Mouse (Mus musculus) embryonic stem cell, embryonic (primary cell): ENCODE measurements around the gene Tmem247.

Source experiments
- CTCF ChIA-PET, 4 experiments: fragments of 300-600 bp in 2 of 4; fragments of 350-600 bp in 2 of 4; sonication (Branson Sonifier 250); formaldehyde crosslinking; loops; one replicate each; lab custom pipeline; 2022; ENCODE audit warnings: inconsistent platforms in 2 of 4; lab: Charles Lee
- POLR2A ChIA-PET, 4 experiments: fragments of 300-600 bp in 2 of 4; fragments of 350-600 bp in 2 of 4; sonication (Branson Sonifier 250); formaldehyde crosslinking; loops; one replicate each; lab custom pipeline; 2022; ENCODE audit warnings: antibody characterized with exemption in 4 of 4, inconsistent platforms in 1 of 4; lab: Charles Lee

The Tmem247 gene

DNA sequence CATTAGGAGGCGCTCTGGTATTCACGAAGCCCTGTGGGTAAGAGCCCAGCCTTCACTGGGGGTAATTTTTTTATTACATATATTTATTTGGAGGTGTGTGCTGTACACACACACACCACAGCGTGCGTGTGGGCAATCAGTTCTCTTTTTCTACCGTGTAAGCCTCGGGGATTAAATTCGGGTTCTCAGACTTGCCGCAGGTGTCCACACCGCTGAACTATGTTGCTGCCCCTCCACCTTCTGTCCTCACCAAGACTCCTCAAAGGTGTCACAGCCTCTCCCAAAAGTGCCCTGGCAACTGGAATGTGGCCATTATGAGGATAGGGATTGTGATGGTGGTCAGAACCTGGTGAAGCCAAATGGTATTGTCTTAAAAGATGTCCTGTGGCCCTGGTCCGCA is at the start of gene Tmem247:
Tmem247 (plus strand) TSS at position 301 of the 400 bp plus-strand sequence.
- POLR2A ChIA-PET = no interaction called here

DNA sequence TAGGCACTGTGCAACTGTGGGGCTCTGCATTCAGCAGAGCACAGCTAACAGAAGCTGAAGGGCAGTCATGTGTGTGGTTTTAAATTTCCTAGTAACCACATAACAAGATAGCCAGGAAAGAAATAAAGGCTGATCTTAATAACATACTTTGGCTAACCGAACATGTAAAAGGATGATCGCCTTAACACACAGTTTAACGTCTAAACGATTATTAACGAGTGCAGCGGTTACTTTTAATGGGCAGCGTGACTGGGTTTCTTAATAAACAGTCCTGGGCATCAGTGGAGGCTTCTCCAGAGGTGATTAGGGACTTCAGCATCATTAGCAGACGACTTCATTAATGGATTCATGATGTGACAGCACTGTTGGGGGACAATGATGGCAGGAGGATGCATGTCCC is 46.6 kb upstream of the Tmem247 start:
- CTCF ChIA-PET = no interaction called here
- POLR2A ChIA-PET = no interaction called here

More for the DNA sequence above, at the start of gene Tmem247:
- CTCF ChIA-PET = interaction anchor here in 1 of 4 experiments (1.9 to 2.1 kb wide), 2 partner anchors 11 to 127 kb away, joined by 6 to 12 read pairs; no protein-coding TSS in a partner anchor

DNA sequence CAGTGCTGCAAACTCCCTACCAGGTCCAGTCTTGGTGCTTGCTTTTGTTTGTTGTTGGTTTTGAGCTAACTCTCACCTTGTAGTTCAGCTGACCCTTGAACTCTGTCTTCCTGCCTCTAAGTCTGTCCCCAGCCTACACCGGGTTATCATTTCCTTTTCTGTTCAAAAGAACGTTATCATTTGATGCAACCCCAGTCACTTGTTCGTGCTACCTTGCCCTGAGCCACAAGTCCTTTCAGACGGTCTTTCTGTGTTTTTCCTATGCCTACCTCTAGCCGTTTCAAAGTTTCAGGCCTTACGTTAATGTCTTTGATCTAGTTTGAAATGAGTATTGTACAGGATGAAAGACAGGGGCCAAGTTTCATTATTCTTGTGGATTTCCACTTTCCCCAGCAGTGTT is 44.5 kb upstream of the Tmem247 start:
- ChIA-PET POLR2A (no interaction called here), CTCF (interaction anchor here in 1 of 4 experiments (1.0 kb wide), 1 partner anchor 40 kb away, joined by 3 read pairs; no protein-coding TSS in a partner anchor)

DNA sequence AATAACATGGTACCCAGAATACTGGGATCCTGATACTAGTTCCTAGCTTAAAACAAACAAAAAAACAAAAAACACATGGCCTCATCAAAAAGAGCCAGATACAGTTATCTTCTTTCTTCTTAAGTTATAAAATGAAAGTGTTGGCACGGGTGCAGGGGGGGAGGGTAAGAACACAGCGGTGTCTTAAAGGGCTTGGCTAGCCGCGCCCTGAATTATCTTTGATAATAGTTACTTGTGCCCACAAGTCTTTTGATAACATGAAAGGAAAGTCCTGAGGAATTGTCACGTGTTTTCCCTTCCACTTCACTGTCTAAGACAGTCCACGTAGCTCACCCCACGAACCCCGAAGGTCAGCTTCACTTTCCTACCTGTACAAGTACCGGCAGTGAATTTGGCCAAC is 40.2 kb upstream of the Tmem247 start:
- POLR2A ChIA-PET = interaction anchor here in 1 of 4 experiments (0.5 to 0.6 kb wide), 2 partner anchors 414 to 572 kb away, joined by 3 to 4 read pairs; no protein-coding TSS in a partner anchor
- CTCF ChIA-PET = interaction anchor here in 1 of 4 experiments (0.7 kb wide), 1 partner anchor 321 kb away, joined by 3 read pairs; no protein-coding TSS in a partner anchor

DNA sequence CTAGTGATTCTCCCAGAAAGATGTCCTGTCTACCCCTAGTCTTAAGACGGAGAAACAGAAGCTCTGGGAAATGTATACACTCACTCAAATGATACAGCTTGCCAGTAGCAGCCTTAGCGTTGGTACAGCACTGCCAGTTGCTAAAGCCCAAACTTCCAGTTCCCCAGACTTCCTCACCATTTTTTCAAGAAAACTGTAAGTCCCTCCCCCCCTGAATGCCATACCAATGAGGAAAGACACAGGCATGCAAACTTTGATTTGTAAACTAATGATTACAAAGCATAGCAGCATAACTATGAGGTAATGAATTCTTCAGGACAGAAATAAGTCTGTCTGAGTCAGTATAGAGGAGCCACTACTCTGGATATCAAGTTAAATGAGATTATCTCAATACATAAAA is 39.4 kb upstream of the Tmem247 start:
- POLR2A ChIA-PET = no interaction called here
- CTCF ChIA-PET = interaction anchor here in 1 of 4 experiments (0.7 kb wide), 1 partner anchor 652 kb away, joined by 6 read pairs; no protein-coding TSS in a partner anchor

DNA sequence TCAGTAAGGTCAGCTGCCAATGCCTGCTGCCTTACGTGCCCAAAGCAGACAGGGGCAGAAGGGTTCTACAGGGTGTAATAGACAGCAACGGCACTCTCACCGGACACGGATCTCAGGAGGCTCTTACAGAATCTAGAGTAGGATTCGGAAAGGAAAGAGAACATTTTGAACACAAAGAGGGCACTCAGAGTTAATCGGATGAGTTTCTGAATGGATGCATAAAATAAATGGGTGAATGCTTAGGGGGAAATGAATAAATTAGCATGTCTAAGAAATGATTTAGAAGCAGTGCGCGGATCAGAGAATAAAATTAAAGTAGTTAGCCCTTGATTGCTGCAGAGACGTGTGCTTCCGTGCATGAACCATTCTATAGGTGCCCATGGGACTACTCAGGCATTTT is 37.1 kb upstream of the Tmem247 start:
- POLR2A ChIA-PET = no interaction called here
- CTCF ChIA-PET = no interaction called here

DNA sequence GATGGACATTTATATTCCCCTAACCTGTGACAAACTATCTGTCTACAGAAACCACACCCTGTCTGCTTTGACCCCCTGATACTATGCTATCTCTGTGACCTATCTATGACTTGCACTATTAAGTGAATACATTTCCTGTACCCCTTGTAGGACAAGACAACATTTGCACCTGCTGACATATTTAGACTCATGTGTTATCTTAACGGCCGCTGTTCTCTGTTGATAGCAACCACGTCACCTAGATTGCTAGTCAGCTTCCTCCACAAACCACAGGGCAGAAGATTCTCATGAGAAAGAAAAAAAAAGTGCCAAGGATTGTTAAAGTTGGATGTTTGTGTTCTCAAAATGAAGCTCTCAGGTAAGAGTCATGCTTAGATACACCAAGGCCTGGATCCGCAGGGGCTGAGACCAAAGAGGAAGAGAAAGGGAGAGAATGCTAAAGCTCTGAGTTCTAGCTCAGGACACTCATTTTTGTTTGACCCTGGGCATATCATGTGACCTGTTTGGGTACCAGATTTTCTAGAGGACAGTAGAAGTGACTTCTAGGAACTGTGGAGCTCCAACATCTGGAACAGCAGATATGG is 36.6 kb upstream of the Tmem247 start:
- POLR2A ChIA-PET = no interaction called here
- CTCF ChIA-PET = interaction anchor here in 2 of 4 experiments (0.6 to 0.9 kb wide), 2 partner anchors 48 to 1200 kb away, joined by 3 to 5 read pairs; no protein-coding TSS in a partner anchor

DNA sequence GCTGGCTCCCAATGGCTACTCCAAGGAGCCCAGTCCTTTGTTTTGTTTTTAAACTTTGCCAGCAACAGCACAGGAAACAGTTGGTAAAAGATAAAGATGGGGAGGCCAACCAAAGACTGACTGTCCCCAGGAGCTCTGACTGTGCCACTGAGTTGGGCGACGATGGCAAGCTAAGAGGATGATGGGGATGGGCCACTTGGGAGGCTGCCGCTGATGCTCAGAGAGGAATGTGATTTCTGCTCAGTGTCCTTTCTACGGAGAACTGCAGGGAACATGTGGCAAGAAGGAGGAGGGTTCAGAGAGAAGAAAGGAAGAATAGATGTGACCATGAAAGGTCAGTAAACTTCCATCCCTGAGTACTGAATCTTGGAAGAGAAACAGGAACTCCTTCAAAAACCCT is 22.0 kb upstream of the Tmem247 start:
- ChIA-PET CTCF (interaction anchor here in 2 of 4 experiments (2.1 to 2.3 kb wide), 2 partner anchors 10 to 11 kb away, joined by 4 to 8 read pairs; no protein-coding TSS in a partner anchor), POLR2A (no interaction called here)

DNA sequence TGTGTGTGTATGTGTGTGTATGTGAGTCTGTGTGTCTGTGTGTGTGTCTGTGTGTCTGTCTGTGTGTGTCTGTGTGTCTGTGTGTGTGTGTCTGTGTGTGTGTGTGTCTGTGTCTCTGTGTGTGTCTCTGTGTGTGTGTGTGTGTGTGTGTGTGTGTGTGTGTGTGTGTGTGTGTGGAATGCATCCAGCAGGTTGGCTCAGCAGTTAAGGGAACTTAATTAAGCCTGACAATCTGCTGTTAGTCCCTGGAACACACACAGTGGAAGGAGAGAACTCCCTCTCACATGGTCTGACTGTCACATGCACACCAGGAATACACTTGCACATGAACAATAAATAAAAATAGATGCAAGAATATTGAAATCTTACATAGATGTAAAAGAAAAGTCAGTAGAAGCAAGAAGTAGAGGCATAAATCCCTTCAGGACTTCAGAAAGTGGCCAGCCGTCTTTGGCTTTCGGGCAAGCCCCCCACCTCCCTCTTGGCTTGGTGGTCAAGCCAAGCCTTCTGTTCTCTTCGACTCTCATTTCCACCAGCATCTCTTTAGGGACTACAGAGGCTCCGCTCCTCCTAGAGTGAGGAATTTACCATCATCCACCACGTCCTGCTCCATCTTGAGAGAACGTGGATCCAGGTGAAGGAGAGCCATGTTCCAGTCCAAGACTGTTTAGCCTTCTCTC is 19.5 kb upstream of the Tmem247 start:
- CTCF ChIA-PET = interaction anchor here in 2 of 4 experiments (2.1 to 2.3 kb wide), 2 partner anchors 8 kb away, joined by 4 to 8 read pairs; no protein-coding TSS in a partner anchor
- POLR2A ChIA-PET = no interaction called here

DNA sequence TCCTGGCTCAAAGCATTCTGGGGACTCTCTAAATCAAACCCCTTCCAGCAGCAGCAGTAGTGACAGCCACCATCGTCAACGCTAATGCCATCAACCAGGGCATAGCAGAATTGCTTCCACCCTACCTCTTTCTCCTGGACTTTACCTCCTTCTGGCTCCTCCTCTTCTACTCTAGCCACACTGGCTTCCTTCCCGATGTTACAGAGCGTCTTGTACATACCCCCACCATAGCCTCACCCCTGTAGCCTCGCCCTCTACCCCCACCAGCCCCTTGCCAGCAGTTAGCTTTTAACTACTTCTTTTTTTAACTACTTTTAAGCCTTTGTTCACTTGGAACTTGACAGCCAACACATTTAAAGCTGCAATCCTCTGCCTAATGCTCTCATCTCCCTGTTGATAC is 17.3 kb upstream of the Tmem247 start:
- ChIA-PET POLR2A (interaction anchor here in 2 of 4 experiments (0.5 to 1.2 kb wide), 3 partner anchors 43 to 1033 kb away, joined by 3 to 5 read pairs (median 3); no protein-coding TSS in a partner anchor), CTCF (interaction anchor here in 1 of 4 experiments (0.6 to 1.2 kb wide), 2 partner anchors 136 to 404 kb away, joined by 3 read pairs; no protein-coding TSS in a partner anchor)

DNA sequence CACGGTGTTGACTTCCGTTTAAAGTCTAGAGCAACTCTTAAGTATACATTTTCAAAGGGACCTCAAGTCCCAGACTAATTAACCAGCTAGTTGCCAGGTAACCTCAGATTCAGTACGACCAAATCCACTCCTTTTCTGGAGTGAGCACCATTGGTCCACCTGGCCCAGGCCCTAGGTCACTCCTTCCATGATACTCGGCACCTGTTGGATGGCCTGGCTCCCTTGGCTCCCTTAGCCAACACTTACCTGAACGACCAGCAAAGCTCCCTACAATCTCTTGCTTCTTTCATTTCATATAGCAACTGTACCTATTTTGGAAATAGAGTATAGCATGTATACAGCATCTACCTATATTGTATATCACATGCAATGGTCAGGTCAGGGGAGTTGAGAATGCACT is 16.6 kb upstream of the Tmem247 start:
- POLR2A ChIA-PET = interaction anchor here in 1 of 4 experiments (0.5 to 0.8 kb wide), 2 partner anchors 147 to 1034 kb away, joined by 3 to 5 read pairs; no protein-coding TSS in a partner anchor
- CTCF ChIA-PET = interaction anchor here in 1 of 4 experiments (1.2 kb wide), 1 partner anchor 404 kb away, joined by 3 read pairs; no protein-coding TSS in a partner anchor

DNA sequence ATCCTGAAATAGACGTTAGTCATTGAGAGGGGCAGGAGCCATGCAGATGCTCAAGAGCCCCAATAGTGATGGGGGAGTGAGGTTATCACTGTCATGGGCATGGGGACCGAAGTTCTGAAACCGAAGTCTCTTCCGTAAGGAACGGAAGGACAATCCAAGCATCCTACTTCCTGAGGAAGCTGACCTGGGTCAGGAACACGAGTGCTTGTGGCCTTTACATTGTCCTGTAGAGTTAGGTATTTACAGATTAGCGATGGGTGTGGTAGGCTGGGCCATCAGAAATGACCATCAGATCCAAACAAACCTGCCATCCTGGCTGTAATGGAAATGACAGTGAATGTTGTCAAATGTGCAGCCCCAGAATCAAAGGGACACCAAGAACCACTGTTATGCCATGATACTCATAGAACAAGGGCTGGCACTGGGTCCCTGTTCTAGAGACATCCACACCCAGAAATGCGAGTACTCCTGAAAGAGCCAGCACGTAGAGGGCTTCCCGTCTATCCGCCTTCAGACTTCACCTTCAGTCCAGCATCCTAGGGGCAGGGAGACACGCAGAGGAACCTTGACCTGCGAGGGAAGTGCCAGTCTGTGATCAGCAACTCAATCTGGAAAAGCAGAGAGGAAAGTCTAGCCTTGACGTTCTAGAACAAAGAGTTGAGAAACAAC is 14.6 kb upstream of the Tmem247 start:
- POLR2A ChIA-PET = interaction anchor here in 1 of 4 experiments (1.0 kb wide), 1 partner anchor 13 kb away, joined by 3 read pairs; no protein-coding TSS in a partner anchor
- CTCF ChIA-PET = no interaction called here

DNA sequence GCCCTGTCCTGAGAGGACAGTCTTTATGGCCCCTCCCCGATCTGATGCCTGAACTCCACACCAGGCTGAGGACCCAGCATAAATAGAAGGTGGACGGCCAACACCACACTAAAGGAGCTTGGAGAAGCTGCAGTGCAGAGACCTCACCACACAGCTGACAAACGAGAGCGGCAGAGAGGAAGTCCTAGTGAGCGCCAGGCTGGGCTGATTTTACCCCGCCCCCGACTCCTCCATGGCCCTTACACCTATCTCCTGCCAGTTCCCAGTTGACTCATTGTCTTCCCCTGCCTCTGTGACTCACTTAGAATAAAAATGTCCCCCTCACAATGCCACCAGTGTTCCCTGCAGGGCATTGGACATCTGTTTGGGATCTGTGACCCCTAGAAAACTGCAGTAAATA is 13.6 kb upstream of the Tmem247 start:
- CTCF ChIA-PET = interaction anchor here in 2 of 4 experiments (0.6 kb wide), 2 partner anchors 137 to 369 kb away, joined by 3 read pairs; no protein-coding TSS in a partner anchor
- POLR2A ChIA-PET = no interaction called here

DNA sequence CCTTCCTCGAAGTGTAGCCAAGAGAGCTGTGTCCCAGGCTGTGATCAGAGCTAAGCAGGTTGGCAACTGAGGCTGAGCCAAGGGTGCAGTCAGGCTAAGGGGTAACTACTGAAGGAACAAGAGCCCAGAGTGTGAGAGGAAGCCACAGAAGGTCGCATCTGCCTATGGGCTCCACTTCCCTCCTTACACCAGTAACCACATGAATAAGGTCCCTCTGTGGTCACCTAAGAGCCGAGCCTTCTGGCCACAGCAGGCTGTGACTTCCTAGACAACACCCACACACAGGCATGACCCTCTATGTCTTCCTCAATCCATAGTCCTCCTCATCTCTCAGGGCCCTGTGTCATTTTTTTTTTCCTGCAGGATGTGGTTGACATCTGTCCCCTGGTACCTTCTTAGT is 12.9 kb upstream of the Tmem247 start:
- CTCF ChIA-PET = interaction anchor here (0.6 to 2.1 kb wide), 4 partner anchors 71 to 443 kb away, joined by 3 to 8 read pairs (median 5); no protein-coding TSS in a partner anchor
- POLR2A ChIA-PET = interaction anchor here in 1 of 4 experiments (0.5 kb wide), 1 partner anchor 527 kb away, joined by 3 read pairs; no protein-coding TSS in a partner anchor

DNA sequence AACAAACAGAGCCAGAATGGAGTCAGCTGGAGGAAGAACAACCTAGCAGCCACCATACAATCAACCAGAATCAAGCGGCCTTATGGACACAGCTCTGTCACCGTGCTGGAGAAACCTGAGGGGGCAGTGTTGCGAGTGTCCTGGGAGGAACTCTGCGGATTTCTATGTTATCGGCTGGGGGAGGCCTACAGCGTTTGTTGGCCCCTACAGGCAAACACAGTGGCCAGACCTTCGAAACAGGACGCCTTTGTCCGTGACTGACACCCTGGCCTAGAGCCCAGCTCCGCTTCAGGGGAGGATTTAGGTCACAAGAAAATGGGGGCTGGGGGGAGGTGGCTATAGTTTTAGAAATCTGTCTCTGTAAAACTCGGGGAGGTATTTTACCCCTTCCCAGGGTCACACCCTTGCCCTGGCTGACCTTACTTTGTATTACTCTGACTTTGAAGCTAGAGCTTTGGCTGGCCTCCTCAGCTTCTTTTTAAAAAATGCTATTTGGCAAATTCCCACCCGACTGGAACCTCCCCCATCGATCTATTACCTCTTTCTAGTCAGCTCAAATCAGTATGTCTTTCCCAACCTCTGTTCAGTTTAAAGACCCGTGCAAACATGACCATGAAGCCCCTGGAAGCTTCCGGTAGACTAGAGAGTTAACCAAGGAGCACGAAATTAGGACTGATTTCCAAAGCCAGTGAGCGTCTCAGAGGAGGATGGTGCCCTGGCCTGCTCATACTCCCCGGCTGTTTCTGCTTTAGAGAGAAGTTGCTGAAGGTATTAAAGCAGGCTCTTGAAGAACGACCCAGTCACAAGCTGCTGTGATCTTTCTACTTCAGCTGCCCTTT is 11.6 kb upstream of the Tmem247 start:
- CTCF ChIA-PET = interaction anchor here (0.6 to 3.5 kb wide), 62 partner anchors 9 to 1028 kb away, joined by 3 to 21 read pairs (median 4); partner anchors contain the start of gene Tmem247 (in 1 of the 4)
- POLR2A ChIA-PET = interaction anchor here in 2 of 4 experiments (0.6 to 0.7 kb wide), 2 partner anchors 186 to 744 kb away, joined by 3 to 9 read pairs; no protein-coding TSS in a partner anchor

DNA sequence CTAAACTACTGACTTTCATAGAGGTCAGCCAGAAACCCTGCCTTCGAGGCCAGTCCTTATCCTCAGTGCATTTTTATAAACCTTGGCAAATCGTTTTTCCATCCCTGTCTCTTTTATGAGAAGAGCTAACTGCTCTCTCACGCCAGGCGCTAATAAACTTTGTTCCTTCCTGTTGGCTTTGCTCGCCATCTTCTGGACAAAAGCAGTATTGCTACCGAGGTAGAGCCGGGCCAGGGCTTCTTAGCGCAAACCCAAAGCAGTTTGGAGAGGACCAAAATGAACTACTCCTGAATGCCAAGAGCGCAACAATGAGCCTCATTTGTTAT is 11.0 kb upstream of the Tmem247 start:
- ChIA-PET CTCF (interaction anchor here (0.5 to 3.5 kb wide), 62 partner anchors 8 to 1028 kb away, joined by 3 to 21 read pairs (median 4); partner anchors contain the start of gene Tmem247 (in 1 of the 4)), POLR2A (interaction anchor here in 1 of 4 experiments (0.5 kb wide), 1 partner anchor 133 kb away, joined by 4 read pairs; no protein-coding TSS in a partner anchor)

DNA sequence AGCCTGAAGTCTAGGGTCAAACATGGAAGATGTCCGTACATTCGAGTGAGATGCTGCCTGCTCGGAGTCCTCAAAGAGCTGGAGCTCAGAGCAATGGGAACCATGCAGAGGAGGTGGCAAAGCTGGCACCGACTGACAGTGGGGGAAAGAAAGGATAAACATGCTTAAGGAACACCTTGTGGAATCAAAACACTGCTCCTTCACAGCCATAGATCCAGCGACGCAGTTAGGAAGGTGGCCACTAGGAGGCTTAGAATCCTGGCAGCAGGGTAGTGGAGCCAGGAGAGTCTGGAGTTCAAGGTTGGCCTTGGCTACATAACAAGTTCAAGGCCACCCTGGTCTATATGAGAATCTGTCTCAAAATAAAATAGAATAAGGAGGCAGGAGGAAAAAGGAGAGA is 10.5 kb upstream of the Tmem247 start:
- ChIA-PET CTCF (interaction anchor here (0.5 to 3.5 kb wide), 46 partner anchors 8 to 745 kb away, joined by 3 to 21 read pairs (median 5); partner anchors contain the start of gene Tmem247 (in 1 of the 4)), POLR2A (interaction anchor here in 1 of 4 experiments (0.5 kb wide), 1 partner anchor 133 kb away, joined by 4 read pairs; no protein-coding TSS in a partner anchor)
